Mouse (Mus musculus) right cerebral cortex, postnatal 36 days (tissue): ENCODE measurements around the gene Ptprn2.

Experiments
- DNase-seq, 2 experiments: peaks; one replicate each; pipeline ENCODE4 v3.0.0; 2022; ENCODE audit warnings: low spot score in 2 of 2, mixed read lengths in 1 of 2

Ptprn2 gene

GRCm38 (mm10) chr12:117127485-117127884, 642.0 kb downstream of the Ptprn2 start:
- peak in 1 of 2 experiments; percentile 50 for DNase-seq

GRCm38 (mm10) chr12:117132095-117132494, 646.6 kb downstream of the Ptprn2 start:
- DNase-seq = no peak

GRCm38 (mm10) chr12:117135205-117135604, 649.7 kb downstream of the Ptprn2 start:
- DNase-seq = no peak

GRCm38 (mm10) chr12:117136472-117137010, 651.0 kb downstream of the Ptprn2 start:
- no peak for DNase-seq

GRCm38 (mm10) chr12:117140901-117141300, 655.4 kb downstream of the Ptprn2 start:
- DNase-seq = no peak

GRCm38 (mm10) chr12:117141394-117141793, 655.9 kb downstream of the Ptprn2 start:
- DNase-seq = no peak

GRCm38 (mm10) chr12:117149176-117149575, 663.7 kb downstream of the Ptprn2 start:
- DNase-seq = no peak

- DNase-seq = no peak
These were observed 665.3 kb downstream of the Ptprn2 start for GRCm38 (mm10) chr12:117150611-117151395.

- DNase-seq = no peak
These were observed 666.1 kb downstream of the Ptprn2 start for GRCm38 (mm10) chr12:117151611-117152010.

- no peak for DNase-seq
These were observed 667.0 kb downstream of the Ptprn2 start for GRCm38 (mm10) chr12:117152366-117153165.

- no peak for DNase-seq
These were observed 667.6 kb downstream of the Ptprn2 start for GRCm38 (mm10) chr12:117153166-117153480.

- no peak for DNase-seq
These were observed 668.3 kb downstream of the Ptprn2 start for GRCm38 (mm10) chr12:117153671-117154355.

GRCm38 (mm10) chr12:117154356-117155243, 669.1 kb downstream of the Ptprn2 start:
- no peak for DNase-seq

GRCm38 (mm10) chr12:117155307-117156220, 670.0 kb downstream of the Ptprn2 start:
- DNase-seq = no peak

GRCm38 (mm10) chr12:117156256-117156655, 670.7 kb downstream of the Ptprn2 start:
- no peak for DNase-seq

- no peak for DNase-seq
These were observed 671.3 kb downstream of the Ptprn2 start for GRCm38 (mm10) chr12:117156786-117157185.

- no peak for DNase-seq
These were observed 671.7 kb downstream of the Ptprn2 start for GRCm38 (mm10) chr12:117157249-117157648.

GRCm38 (mm10) chr12:117157660-117158386, 672.3 kb downstream of the Ptprn2 start:
- DNase-seq = no peak

- DNase-seq = no peak
These were observed 673.6 kb downstream of the Ptprn2 start for GRCm38 (mm10) chr12:117158950-117159668.
